Mouse (Mus musculus) Patski (cell line): ENCODE measurements around the gene Rnf4. TPM values are rescaled to one million over a fixed set of nuclear protein-coding genes. Genes with fewer than 3 reads are reported as not detected.

Experiments
- ATAC-seq: fragments of 100-300 bp; one replicate; pipeline ENCODE4 v1.8.0; 2021
- CTCF ChIA-PET: fragments of 350-600 bp; sonication (Branson Sonifier 250); formaldehyde crosslinking; loops from one replicate; lab custom pipeline; 2022; ENCODE audit warnings: inconsistent platforms; lab: Charles Lee
- POLR2A ChIA-PET: fragments of 350-600 bp; sonication (Branson Sonifier 250); formaldehyde crosslinking; loops from one replicate; lab custom pipeline; 2022; ENCODE audit warnings: antibody characterized with exemption, inconsistent platforms; lab: Charles Lee
- DNase-seq: peaks from one replicate; pipeline ENCODE4 v3.0.0-alpha.2; 2011; ENCODE audit warnings: low read depth, low spot score
- H3K27me3 ChIP-seq: fragments of 371-371 bp; one replicate; pipeline ENCODE4 v1.5.1; 2021
- CTCF ChIP-seq: fragments of 100-300 bp; IDR thresholded peaks from one replicate; pipeline ENCODE4 v1.5.1; 2021
- in situ Hi-C: fragments of 300-500 bp; cut with MboI; formaldehyde crosslinking; loops from 3 replicates; pipeline ENCODE4 v1.11.1; 2018; ENCODE audit warnings: low pct_unique_long_range_greater_than_20kb, mixed read lengths
- polyA plus RNA-seq: library from polyadenylated mRNA; unstranded; gene quantifications from one replicate; pipeline ENCODE4 v1.2.3, GENCODE M21; 2021

The Rnf4 gene
- polyA plus RNA-seq, 1 experiment from 2014 or later, result 128 TPM

DNA sequence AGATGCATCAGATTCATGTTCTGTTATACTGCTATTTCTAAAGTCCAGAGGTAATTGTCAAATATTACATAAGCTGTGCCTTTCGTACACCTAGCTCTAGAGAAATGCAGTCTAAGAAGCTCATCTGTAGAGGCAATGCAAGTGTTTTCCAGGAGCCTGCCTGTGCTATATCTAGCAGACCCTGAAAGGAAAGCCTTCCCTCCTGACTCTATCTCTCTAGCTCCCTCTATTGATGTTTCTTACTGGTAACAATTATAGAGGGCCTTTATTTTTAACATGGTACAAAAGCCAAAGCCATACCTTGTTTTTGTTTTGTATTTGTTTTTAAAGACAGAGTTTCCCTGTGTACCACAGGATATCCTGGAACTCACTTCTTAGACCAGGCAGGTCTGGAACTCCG, 61.8 kb downstream of the Rnf4 start:
- ChIA-PET POLR2A (no interaction called here), CTCF (interaction anchor here (1.1 to 2.0 kb wide), 6 partner anchors 10 to 24 kb away, joined by 3 to 7 read pairs (median 4); no protein-coding TSS in a partner anchor)
- no peaks in the 10 kb centered on the region for H3K27me3 ChIP-seq
- ATAC-seq (no peak), DNase-seq (no peak)
- TF ChIP-seq CTCF, result peak; percentile 39
- in situ Hi-C loops, result no loop called here

DNA sequence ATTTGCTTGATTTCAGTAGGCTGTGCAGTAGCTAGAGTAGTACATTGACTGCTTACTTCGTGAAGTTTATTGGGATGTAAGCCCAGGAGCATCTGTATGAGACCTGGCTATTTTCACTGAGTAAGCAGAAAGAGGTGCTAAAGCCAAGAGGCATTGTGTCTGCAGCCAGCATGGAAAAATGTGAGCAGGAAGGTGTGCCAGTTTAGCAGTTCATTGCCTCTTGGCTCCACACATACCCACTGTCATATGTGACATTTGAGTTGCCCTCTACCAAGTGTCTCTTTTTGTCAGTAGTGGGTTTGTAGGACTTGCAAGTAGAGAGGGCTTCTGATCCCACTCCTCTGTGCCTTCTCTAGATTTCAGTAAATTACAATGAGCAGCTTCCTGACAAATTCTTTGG, 62.2 kb downstream of the Rnf4 start:
- in situ Hi-C loops, result no loop called here
- TF ChIP-seq CTCF, result no peak
- POLR2A ChIA-PET, result interaction anchor here (0.8 kb wide), 1 partner anchor 23 kb away, joined by 3 read pairs; no protein-coding TSS in a partner anchor
- CTCF ChIA-PET, result interaction anchor here (0.9 to 2.0 kb wide), 7 partner anchors 10 to 38 kb away, joined by 3 to 7 read pairs (median 4); no protein-coding TSS in a partner anchor
- H3K27me3 ChIP-seq, result no peaks in the 10 kb centered on the region
- no peak for DNase-seq
- ATAC-seq, result no peak

Other genes with a start within 250 kb of the Rnf4 start
- 0.53 TPM for gene Poln, start 166.8 kb upstream of the Rnf4 start, polyA plus RNA-seq
- gene Haus3, start 166.8 kb upstream of the Rnf4 start, polyA plus RNA-seq, result 16.7 TPM
- gene Mxd4, start 148.6 kb upstream of the Rnf4 start, polyA plus RNA-seq, result 60.1 TPM
- 1.6 TPM for gene Zfyve28, start 47.8 kb upstream of the Rnf4 start, polyA plus RNA-seq
- gene Cfap99, start 47.7 kb upstream of the Rnf4 start, polyA plus RNA-seq, result not detected
- 35.7 TPM for gene Fam193a, start 33.6 kb downstream of the Rnf4 start, polyA plus RNA-seq
- 33.5 TPM for gene Tnip2, start 177.7 kb downstream of the Rnf4 start, polyA plus RNA-seq
- 18.2 TPM for gene Sh3bp2, start 189.5 kb downstream of the Rnf4 start, polyA plus RNA-seq
- gene Add1, start 237.4 kb downstream of the Rnf4 start, polyA plus RNA-seq, result 279 TPM